12 mouse cellular contexts compared by ENCODE assay signal in the genomic region with DNA sequence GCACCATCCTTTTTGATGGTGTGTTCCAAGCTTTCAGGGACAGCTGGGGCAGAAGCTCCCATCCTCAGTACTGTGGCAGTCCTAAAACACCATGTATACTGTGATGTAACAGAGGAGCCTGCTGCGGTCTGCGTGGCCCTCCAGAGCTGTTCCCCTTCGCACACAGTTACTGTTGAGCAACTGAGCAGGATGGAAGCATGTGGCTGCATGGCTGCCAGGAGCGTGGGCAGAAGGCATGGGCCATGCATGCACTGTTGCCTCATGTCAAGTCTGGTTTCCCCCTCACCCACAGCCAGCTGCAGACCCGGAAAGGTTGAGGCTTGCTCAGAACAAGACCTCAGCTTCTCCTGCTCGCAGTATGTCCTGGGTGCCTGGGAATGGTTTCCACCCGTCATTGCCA. TPM values are rescaled to one million over a fixed set of nuclear protein-coding genes. Genes with fewer than 3 reads are reported as not detected.
DNase-seq lines count a peak whose midpoint lies in the region; ATAC-seq lines count a peak whose summit lies in the region.
"Had no signal": no experiment of that assay in that cellular context is flagged by ENCODE, and none has a peak within 500 bp of the region (broad histone marks: within the 10 kb centered on the region; RNA-seq: fewer than 3 reads in every experiment).

No protein-coding gene starts in this region.

- ATAC-seq in intestine, embryonic 16.5 days, result no peak
- ATAC-seq: activated CD4-positive, CD25-positive, alpha-beta regulatory T cell, adult 4 months had no signal

- DNase-seq in left cerebral cortex, adult 11 months (ENCODE audit: low spot score), result peak; percentile 41
- no peak for DNase-seq in left cerebral cortex, adult 18-20 months (ENCODE audit: low spot score in 2 of 2)
- peak; percentile 40 for DNase-seq in adipocyte (ENCODE audit: low spot score)
- peak; percentile 35 to 73 for DNase-seq in layer of hippocampus, adult 18-20 months (ENCODE audit: low spot score in 2 of 2)
- no peak for DNase-seq in B cell, adult 2 months
- no peak for DNase-seq in urinary bladder, postnatal 25 days (ENCODE audit: low spot score)
- DNase-seq: kidney, adult 8-10 months; thymus, postnatal 36 days had no signal

- WGBS in intestine, embryonic 16.5 days, result 92% methylated on average over 7 of the region's 7 CpGs

- no peak overlapping the region for H3K27ac ChIP-seq in intestine, embryonic 16.5 days (ENCODE audit: low read length)
- H3K27ac ChIP-seq: hindbrain, embryonic 14.5 days had no signal

- H3K4me1 ChIP-seq in megakaryocyte, embryonic 14.5 days, result peaks cover 14% of the 10 kb centered on the region
- H3K4me1 ChIP-seq in intestine, embryonic 16.5 days (ENCODE audit: control insufficient read depth, insufficient read depth, low read length), result no peaks in the 10 kb centered on the region

- H3K36me3 ChIP-seq in megakaryocyte, embryonic 14.5 days (replicated peaks; ENCODE audit: low read length), result no peaks in the 10 kb centered on the region
- no peaks in the 10 kb centered on the region for H3K36me3 ChIP-seq in intestine, embryonic 16.5 days (ENCODE audit: control insufficient read depth, insufficient read depth, low read length)

- peaks cover 7% of the 10 kb centered on the region for H3K9me3 ChIP-seq in megakaryocyte, embryonic 14.5 days
- no peaks in the 10 kb centered on the region for H3K9me3 ChIP-seq in intestine, embryonic 16.5 days (ENCODE audit: control insufficient read depth, low read length)

- H3K4me2 ChIP-seq in intestine, embryonic 16.5 days (ENCODE audit: low read depth, low read length), result no peak overlapping the region
- H3K4me2 ChIP-seq: hindbrain, embryonic 14.5 days had no signal

- H3K4me3 ChIP-seq in megakaryocyte, embryonic 14.5 days (replicated peaks), result peak overlapping the region; percentile 29
- H3K4me3 ChIP-seq in intestine, embryonic 16.5 days (ENCODE audit: low read length), result no peak overlapping the region

- no peak overlapping the region for H3K9ac ChIP-seq in intestine, embryonic 16.5 days (ENCODE audit: low read depth, low read length)
- H3K9ac ChIP-seq: hindbrain, embryonic 14.5 days had no signal

- peaks cover 11% of the 10 kb centered on the region for H3K27me3 ChIP-seq in megakaryocyte, embryonic 14.5 days (replicated peaks)
- H3K27me3 ChIP-seq in intestine, embryonic 16.5 days (replicated peaks; ENCODE audit: control insufficient read depth, insufficient read depth, low read length), result no peaks in the 10 kb centered on the region

RNA-seq across cellular contexts. Expression of a gene that starts 6.9 kb away (rescaled TPM):
- 10 to 100 TPM; 54.5 TPM for total RNA-seq in left cerebral cortex, adult 18-20 months (2021)
- 10 to 100 TPM; 43.6 to 47.6 TPM for total RNA-seq in layer of hippocampus, adult 18-20 months (2021)
- not detected in 2 replicates for polyA plus RNA-seq in megakaryocyte, embryonic 14.5 days (2012; ENCODE audit: insufficient read depth, low replicate concordance)
- 7.2 and 11.1 TPM in 2 replicates for polyA plus RNA-seq in intestine, embryonic 16.5 days (2015; fragmentation: Nextera tagmentation; extraction: Ambion mirVana)

RNA-seq across cellular contexts. Expression of a gene that starts 18.5 kb away (rescaled TPM):
- 10 to 100 TPM; 43.7 to 52.4 TPM for total RNA-seq in left cerebral cortex, adult 18-20 months (2021)
- total RNA-seq in layer of hippocampus, adult 18-20 months (2021), result 10 to 100 TPM; 47.9 to 49.8 TPM
- 107 and 153 TPM in 2 replicates for polyA plus RNA-seq in megakaryocyte, embryonic 14.5 days (2012; ENCODE audit: insufficient read depth, low replicate concordance)
- 142 and 151 TPM in 2 replicates for polyA plus RNA-seq in intestine, embryonic 16.5 days (2015; fragmentation: Nextera tagmentation; extraction: Ambion mirVana)

RNA-seq across cellular contexts. Expression of a gene that starts 31.2 kb away (rescaled TPM):
- total RNA-seq in left cerebral cortex, adult 18-20 months (2021), result 10 to 100 TPM; 12.2 to 17.6 TPM
- 10 to 100 TPM; 12.7 to 15.6 TPM for total RNA-seq in layer of hippocampus, adult 18-20 months (2021)
- polyA plus RNA-seq in megakaryocyte, embryonic 14.5 days (2012; ENCODE audit: insufficient read depth, low replicate concordance), result 9.2 and 19.0 TPM in 2 replicates
- polyA plus RNA-seq in intestine, embryonic 16.5 days (2015; fragmentation: Nextera tagmentation; extraction: Ambion mirVana), result 54.8 and 57.5 TPM in 2 replicates

RNA-seq across cellular contexts. Expression of a gene that starts 38.5 kb away (rescaled TPM):
- total RNA-seq in left cerebral cortex, adult 18-20 months (2021), result 10 to 100 TPM; 43.5 to 48.3 TPM
- 10 to 100 TPM; 30.2 to 32.9 TPM for total RNA-seq in layer of hippocampus, adult 18-20 months (2021)
- polyA plus RNA-seq in megakaryocyte, embryonic 14.5 days (2012; ENCODE audit: insufficient read depth, low replicate concordance), result 99.5 and 105 TPM in 2 replicates
- polyA plus RNA-seq in intestine, embryonic 16.5 days (2015; fragmentation: Nextera tagmentation; extraction: Ambion mirVana), result 26.1 and 28.5 TPM in 2 replicates

RNA-seq across cellular contexts. Expression of a gene that starts 40.9 kb away (rescaled TPM):
- 1 to 10 TPM; 4.2 to 5.3 TPM for total RNA-seq in left cerebral cortex, adult 18-20 months (2021)
- 1 to 10 TPM; 3.8 to 6.2 TPM for total RNA-seq in layer of hippocampus, adult 18-20 months (2021)
- 11.1 and 42.3 TPM in 2 replicates for polyA plus RNA-seq in megakaryocyte, embryonic 14.5 days (2012; ENCODE audit: insufficient read depth, low replicate concordance)
- polyA plus RNA-seq in intestine, embryonic 16.5 days (2015; fragmentation: Nextera tagmentation; extraction: Ambion mirVana), result 0.56 and 0.83 TPM in 2 replicates

Comparison
In these comparisons a context has a peak if more than half of its experiments do, and no peak if none do; other contexts are left out.
1. DNase-seq: peak in left cerebral cortex, adult 11 months (single experiment), adipocyte (single experiment) and layer of hippocampus, adult 18-20 months (2 of 2); none in left cerebral cortex, adult 18-20 months (0 of 2), B cell, adult 2 months (0 of 2) and urinary bladder, postnatal 25 days (single experiment).